Mouse (Mus musculus) cerebellum, adult 2 months (tissue): ENCODE results near the gene Sgk2. TPM values are rescaled to one million over a fixed set of nuclear protein-coding genes. Genes with fewer than 3 reads are reported as not detected.

Experiments used
- DNase-seq, 2 experiments: peaks; one replicate each; pipeline ENCODE4 v3.0.0; 2021
- H3K27ac ChIP-seq: fragments of 200-500 bp; 2 replicates; pipeline ENCODE4 v1.5.1; 2012; ENCODE audit warnings: low read length, control low read depth, inconsistent platforms; ENCODE audit not compliant: insufficient read depth
- H3K27me3 ChIP-seq: fragments of 200-500 bp; 2 replicates; pipeline ENCODE4 v1.6.1; 2012; ENCODE audit warnings: inconsistent platforms, mild to moderate bottlenecking, low read length, moderate library complexity; ENCODE audit not compliant: control insufficient read depth, insufficient read depth
- H3K4me1 ChIP-seq: fragments of 200-500 bp; 2 replicates; pipeline ENCODE4 v1.6.1; 2011; ENCODE audit warnings: low read length; ENCODE audit not compliant: control insufficient read depth, insufficient read depth
- H3K4me3 ChIP-seq: fragments of 200-500 bp; replicated peaks from 2 replicates; pipeline ENCODE3; 2011; ENCODE audit warnings: mild to moderate bottlenecking, low read depth, low read length, control low read depth; ENCODE audit not compliant: insufficient read depth
- CTCF ChIP-seq: fragments of 200-500 bp; IDR thresholded peaks from 2 replicates; pipeline ENCODE4 v1.5.1; 2011; ENCODE audit warnings: low read depth, mild to moderate bottlenecking, control low read depth, low read length, moderate library complexity, borderline replicate concordance; ENCODE audit not compliant: insufficient read depth
- POLR2A ChIP-seq: fragments of 200-500 bp; IDR thresholded peaks from 2 replicates; pipeline ENCODE4 v1.6.1; 2011; ENCODE audit warnings: low read length, control low read depth, borderline replicate concordance; ENCODE audit not compliant: insufficient read depth
- WGBS: fragments of 180-500 bp; shearing (Covaris S2); methylation state at CpG from one replicate; pipeline ENCODE4 v1.1.7; 2018; 5-methylcytosine and 5-hydroxymethylcytosine counted together
- polyA plus RNA-seq: library from polyadenylated mRNA; depleted of rRNA; stranded (reverse); fragments of >200 nt; gene quantifications from 2 replicates; pipeline ENCODE4 v1.2.3, GENCODE M21; 2012; rRNA removed

Sgk2 gene
- 2.8 and 3.8 TPM in 2 replicates for polyA plus RNA-seq

DNA sequence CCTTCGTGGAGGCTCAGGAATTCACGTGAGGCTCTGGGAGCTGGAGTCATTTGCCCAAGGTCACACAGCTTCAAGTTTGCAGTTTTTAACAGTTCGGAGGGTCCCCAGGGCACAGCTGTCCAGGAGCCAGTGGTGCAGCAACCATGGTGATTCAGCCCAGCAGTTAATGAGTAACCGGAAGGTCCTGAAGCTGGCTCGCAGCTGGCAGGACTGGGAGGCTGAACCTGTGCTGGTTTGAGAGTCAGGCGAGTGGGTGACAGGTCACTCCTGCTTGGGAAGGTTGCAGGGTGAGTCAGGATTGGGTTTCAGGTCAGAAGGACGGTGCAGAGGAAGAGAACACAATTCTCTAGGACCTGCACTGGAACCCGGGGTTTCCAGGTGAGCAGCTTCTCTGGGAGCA lies at the start of gene Sgk2:
Gene Sgk2 (plus strand): TSS at position 113 of the 400 bp plus-strand sequence.
- no peak within 1 kb of the TSS for H3K27ac ChIP-seq
- DNase-seq: no peak
- no peak within 1 kb of the TSS for H3K4me3 ChIP-seq
- WGBS: 74% methylated on average over 8 of the region's 8 CpGs
- TF ChIP-seq CTCF (no peak), POLR2A (no peak)
- H3K4me1 ChIP-seq: no peaks in the 10 kb centered on the region
- no peaks in the 10 kb centered on the region for H3K27me3 ChIP-seq

GRCm38 (mm10) chr2:162939562-162939961 lies 47.6 kb upstream of the Sgk2 start:
- Histone ChIP-seq H3K4me3 (no peak overlapping the region), H3K27me3 (no peaks in the 10 kb centered on the region), H3K27ac (no peak overlapping the region), H3K4me1 (no peaks in the 10 kb centered on the region)
- TF ChIP-seq CTCF (no peak), POLR2A (no peak)
- whole genome bisulfite sequencing: 67% methylated on average over 1 of the region's 1 CpGs
- no peak for DNase-seq

DNA sequence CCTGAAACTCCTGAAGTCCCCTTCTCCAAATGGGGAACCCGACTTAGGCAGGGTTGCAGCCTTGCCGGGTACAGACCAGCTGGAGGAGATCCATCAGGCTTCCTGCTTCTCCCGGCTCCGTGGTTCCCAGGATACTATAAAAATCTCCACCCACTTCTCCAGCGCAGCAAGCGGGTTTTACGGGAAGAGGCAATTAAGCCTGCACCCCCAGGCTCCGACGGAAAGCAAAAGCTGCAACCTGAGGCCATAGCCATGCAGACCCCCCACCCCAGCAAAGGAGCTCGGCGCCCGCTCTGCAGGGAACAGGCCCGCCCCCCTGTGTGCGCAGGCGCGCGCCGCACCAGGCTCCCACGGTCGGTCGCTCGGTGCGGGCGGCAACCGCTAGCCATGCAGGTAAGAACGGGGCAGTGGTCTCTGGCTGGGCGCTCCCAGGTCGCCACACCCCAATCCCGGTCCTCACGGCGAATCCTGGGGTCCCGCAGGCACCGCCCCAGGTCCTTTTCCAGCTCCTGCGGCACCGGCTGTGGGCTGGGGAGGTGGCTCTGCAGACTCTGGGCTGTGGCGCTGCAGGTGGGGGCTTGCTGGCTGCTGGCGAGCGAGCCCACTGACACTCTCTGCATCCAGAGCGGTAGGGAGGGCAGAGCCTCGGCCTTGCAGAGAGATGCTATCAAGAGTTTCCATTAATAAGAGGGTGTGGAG lies 43.8 kb upstream of the Sgk2 start, which contains the start of gene L3mbtl1:
Gene L3mbtl1 (plus strand): TSS at position 325 of the 699 bp plus-strand sequence.
- under 1% methylated on average over 40 of the region's 40 CpGs for WGBS
- no peaks in the 10 kb centered on the region; the same call in 1 of the 2 replicates for H3K4me1 ChIP-seq
- TF ChIP-seq POLR2A: peak; percentile 37; the same call in 1 of the 2 replicates
- TF ChIP-seq CTCF: no peak

GRCm38 (mm10) chr2:162943931-162944330 lies 43.2 kb upstream of the Sgk2 start:
- DNase-seq: no peak
- no peaks in the 10 kb centered on the region; the same call in 1 of the 2 replicates for H3K4me1 ChIP-seq
- TF ChIP-seq POLR2A (no peak), CTCF (no peak)
- no peak overlapping the region for H3K27ac ChIP-seq
- no peaks in the 10 kb centered on the region for H3K27me3 ChIP-seq
- H3K4me3 ChIP-seq: peak overlapping the region; percentile 5
- 19% methylated on average over 11 of the region's 11 CpGs for WGBS

More for the DNA sequence above, 43.8 kb upstream of the Sgk2 start, which contains the start of gene L3mbtl1:
- no peaks in the 10 kb centered on the region for H3K27me3 ChIP-seq
- DNase-seq: peak; percentile 59 to 69
- no peak within 1 kb of the TSS; the same call in 1 of the 2 replicates for H3K27ac ChIP-seq
- peak within 1 kb of the TSS; percentile 91 for H3K4me3 ChIP-seq

GRCm38 (mm10) chr2:162946964-162947363 lies 40.2 kb upstream of the Sgk2 start:
- TF ChIP-seq CTCF (no peak), POLR2A (no peak)
- no peaks in the 10 kb centered on the region for H3K27me3 ChIP-seq
- H3K4me1 ChIP-seq: no peaks in the 10 kb centered on the region; the same call in 1 of the 2 replicates
- H3K4me3 ChIP-seq: no peak overlapping the region
- DNase-seq: no peak
- 89% methylated on average over 5 of the region's 5 CpGs for WGBS
- H3K27ac ChIP-seq: no peak overlapping the region

GRCm38 (mm10) chr2:162947736-162948135 lies 39.4 kb upstream of the Sgk2 start:
- 37% methylated on average over 15 of the region's 15 CpGs for WGBS
- Histone ChIP-seq H3K4me1 (no peaks in the 10 kb centered on the region; the same call in 1 of the 2 replicates), H3K27me3 (no peaks in the 10 kb centered on the region), H3K27ac (no peak overlapping the region), H3K4me3 (peak overlapping the region; percentile 43)
- peak; percentile 47 to 50 for DNase-seq
- TF ChIP-seq POLR2A (no peak), CTCF (no peak)

GRCm38 (mm10) chr2:162948221-162948620 lies 38.9 kb upstream of the Sgk2 start:
- WGBS: 66% methylated on average over 14 of the region's 14 CpGs
- Histone ChIP-seq H3K4me3 (peak overlapping the region; percentile 43), H3K27ac (no peak overlapping the region), H3K4me1 (no peaks in the 10 kb centered on the region; the same call in 1 of the 2 replicates), H3K27me3 (no peaks in the 10 kb centered on the region)
- TF ChIP-seq CTCF (no peak), POLR2A (no peak)
- no peak for DNase-seq

- Histone ChIP-seq H3K4me3 (no peak overlapping the region), H3K27ac (no peak overlapping the region), H3K27me3 (no peaks in the 10 kb centered on the region), H3K4me1 (no peaks in the 10 kb centered on the region; the same call in 1 of the 2 replicates)
- DNase-seq: no peak
- no peak for TF ChIP-seq CTCF
- no peak for TF ChIP-seq POLR2A
- 89% methylated on average over 2 of the region's 2 CpGs for WGBS
Observed at GRCm38 (mm10) chr2:162950776-162951175, 36.4 kb upstream of the Sgk2 start.
